Mouse (Mus musculus): Measurements from ENCODE around the gene Tcea3.

DNA sequence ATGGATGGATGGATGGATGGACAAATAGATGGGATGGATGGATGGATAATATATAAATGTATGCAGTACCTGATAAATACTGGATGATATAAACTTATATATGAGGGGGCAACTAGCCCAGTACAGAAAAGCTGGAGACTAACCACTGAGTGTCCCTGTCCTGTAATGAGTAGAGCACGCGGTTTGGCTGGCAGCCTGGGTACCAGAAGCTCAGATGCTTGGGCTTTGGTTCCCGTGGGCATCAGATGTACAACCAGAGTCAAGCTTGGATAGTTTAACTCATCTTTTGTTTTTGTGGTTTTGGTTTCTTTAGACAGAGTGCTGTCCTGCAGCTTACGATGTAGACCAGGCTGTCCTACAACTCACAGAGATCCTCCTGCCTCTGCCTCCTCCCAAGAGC, 16.0 kb downstream of the Tcea3 start:
- TF ChIP-seq CTCF (IDR thresholded peaks at IDR 0.05; ENCODE audit: extremely low read depth, insufficient read depth, insufficient read length, insufficient replicate concordance) = no peak
- TF ChIP-seq POLR2A (IDR thresholded peaks at IDR 0.05; ENCODE audit: low read depth, low read length) = no peak

Data from spleen, adult 2 months (tissue).